Mouse (Mus musculus) forebrain, postnatal 0 days (tissue): Measurements from ENCODE around the gene Myrf. TPM values are rescaled to one million over a fixed set of nuclear protein-coding genes. Genes with fewer than 3 reads are reported as not detected.

Experiments used
- ATAC-seq: fragments of 200-750 bp; cut with Nextera tagmentation; 2 replicates; pipeline ENCODE4 v1.8.0; 2017; ENCODE audit warnings: mild to moderate bottlenecking, moderate library complexity
- DNase-seq: peaks from one replicate; pipeline ENCODE4 v3.0.0-alpha.2; 2015
- H3K27ac ChIP-seq: fragments of 300-500 bp; sonication (generic); 2 replicates; pipeline ENCODE4 v1.5.1; 2014; ENCODE audit warnings: low read depth, mild to moderate bottlenecking, antibody characterized with exemption, low read length, moderate library complexity, mixed read lengths
- H3K27me3 ChIP-seq: fragments of 300-500 bp; sonication (generic); 2 replicates; pipeline ENCODE4 v1.6.1; 2014; ENCODE audit warnings: mild to moderate bottlenecking, low read length, mixed read lengths; ENCODE audit not compliant: insufficient read depth
- H3K36me3 ChIP-seq: fragments of 300-500 bp; sonication (generic); 2 replicates; pipeline ENCODE4 v1.6.1; 2014; ENCODE audit warnings: mild to moderate bottlenecking, moderate library complexity; ENCODE audit not compliant: insufficient read depth
- H3K4me1 ChIP-seq: fragments of 300-500 bp; sonication (generic); 2 replicates; pipeline ENCODE4 v1.6.1; 2014; ENCODE audit warnings: antibody characterized with exemption; ENCODE audit not compliant: insufficient read depth
- H3K4me2 ChIP-seq: fragments of 300-500 bp; sonication (generic); 2 replicates; pipeline ENCODE4 v1.6.1; 2014; ENCODE audit warnings: low read depth, mild to moderate bottlenecking, moderate library complexity
- H3K4me3 ChIP-seq: fragments of 300-500 bp; sonication (generic); 2 replicates; pipeline ENCODE4 v1.5.1; 2014; ENCODE audit warnings: low read depth, low read length, mixed read lengths
- H3K9ac ChIP-seq: fragments of 300-500 bp; sonication (generic); 2 replicates; pipeline ENCODE4 v1.6.1; 2014; ENCODE audit warnings: mild to moderate bottlenecking
- H3K9me3 ChIP-seq: fragments of 300-500 bp; sonication (generic); 2 replicates; pipeline ENCODE4 v1.6.1; 2016; ENCODE audit warnings: low read length
- CTCF ChIP-seq: sonication (generic); IDR thresholded peaks from 2 replicates; pipeline ENCODE4 v1.5.1; 2016; ENCODE audit warnings: antibody characterized with exemption, control low read depth, low read depth
- WGBS: fragments of 180-500 bp; shearing (Covaris S2); extraction: QIAGEN DNeasy Blood & Tissue Kit; methylation state at CpG from one replicate; pipeline ENCODE4 v1.1.7; 2014; 5-methylcytosine and 5-hydroxymethylcytosine counted together
- polyA plus RNA-seq: library from polyadenylated mRNA; unstranded; fragments of >200 nt; fragmentation: Nextera tagmentation; extraction: Ambion mirVana; gene quantifications from 2 replicates; pipeline ENCODE4 v1.2.1, GENCODE M21; 2015
- total RNA-seq: library from RNA; depleted of rRNA; stranded (reverse); fragments of >200 nt; gene quantifications from 2 replicates; pipeline ENCODE4 v1.2.3, GENCODE M21; 2014

Myrf gene
- total and polyA plus RNA-seq, 2 experiments from 2014 or later, result 0.47 to 0.81 TPM

DNA sequence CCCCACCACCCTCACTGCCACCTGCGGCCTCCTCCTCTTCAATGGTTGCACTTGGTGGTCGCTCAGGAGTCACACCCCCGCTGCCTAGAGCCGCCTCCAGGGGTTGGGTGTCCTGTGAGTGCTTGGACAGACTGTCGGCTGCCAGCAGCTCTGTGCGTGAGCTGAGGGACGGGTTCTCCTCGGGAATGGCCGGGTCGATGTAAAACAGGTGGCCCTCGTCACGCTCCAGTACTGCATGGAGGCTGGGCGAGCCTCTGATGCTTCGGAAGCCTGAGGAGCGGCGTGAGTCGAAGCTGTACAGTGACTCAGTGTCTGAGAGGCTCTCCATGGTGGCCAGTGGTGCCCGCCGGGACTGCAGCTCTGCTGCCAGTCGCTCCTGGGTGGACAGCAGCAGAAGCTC lies 7.6 kb upstream of the Myrf start:
- DNase-seq, result no peak
- Histone ChIP-seq H3K4me2 (no peak overlapping the region), H3K27me3 (no peaks in the 10 kb centered on the region), H3K9me3 (no peaks in the 10 kb centered on the region), H3K4me3 (no peak overlapping the region), H3K4me1 (no peaks in the 10 kb centered on the region), H3K36me3 (peaks cover 41% of the 10 kb centered on the region), H3K9ac (no peak overlapping the region), H3K27ac (no peak overlapping the region)
- no peak for TF ChIP-seq CTCF
- ATAC-seq, result no peak
- WGBS, result 70% methylated on average over 20 of the region's 20 CpGs

DNA sequence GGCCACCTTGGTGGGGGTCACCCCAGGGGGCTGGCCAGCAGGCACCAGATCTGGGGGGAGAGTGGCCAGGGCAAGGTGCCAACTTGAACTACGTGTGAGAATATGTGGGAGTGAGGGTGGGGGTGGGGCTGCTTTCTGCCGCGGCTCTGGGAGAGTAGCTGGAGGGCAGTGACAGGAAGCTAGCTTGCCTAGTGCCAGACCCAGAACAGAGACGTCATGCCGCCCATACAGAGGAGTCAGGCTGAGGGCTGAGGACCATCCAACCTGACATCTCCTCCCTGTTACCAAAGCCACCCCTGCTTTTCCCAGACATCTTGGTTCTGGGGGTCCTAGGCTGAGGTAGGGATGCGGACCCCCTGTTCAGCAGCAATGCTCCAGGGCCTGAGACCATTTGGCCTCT lies 6.6 kb upstream of the Myrf start:
- 32% methylated on average over 6 of the region's 6 CpGs for whole genome bisulfite sequencing

DNA sequence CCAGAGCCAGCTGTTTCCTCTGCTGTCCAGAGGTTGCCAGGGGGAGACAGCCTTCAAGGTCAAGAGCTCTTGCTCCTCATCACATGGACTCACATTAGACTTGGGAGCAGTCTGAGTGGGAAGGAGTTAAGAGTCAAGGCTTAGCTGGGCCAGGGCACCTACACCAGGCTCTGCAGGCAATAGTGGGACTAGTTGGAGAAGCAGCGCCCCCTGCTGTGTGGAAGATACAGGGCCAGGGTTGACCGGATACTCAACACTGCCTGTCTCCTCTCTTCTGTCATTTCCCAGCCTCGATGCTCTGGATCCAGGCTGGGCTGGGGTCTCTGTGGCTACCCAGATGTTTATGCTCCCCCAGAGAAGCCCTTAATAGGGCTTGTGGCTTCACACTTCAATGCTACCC lies 3.6 kb upstream of the Myrf start:
- Histone ChIP-seq H3K4me1 (no peaks in the 10 kb centered on the region), H3K36me3 (peaks cover 15% of the 10 kb centered on the region), H3K27me3 (0 out of 2 replicates have a peak, but pooled peaks cover 4% of the 10 kb centered on the region), H3K4me3 (no peak overlapping the region), H3K9ac (no peak overlapping the region), H3K9me3 (no peaks in the 10 kb centered on the region), H3K27ac (no peak overlapping the region), H3K4me2 (no peak overlapping the region)
- peak; percentile 48; the same call in 1 of the 2 replicates for TF ChIP-seq CTCF
- WGBS, result 26% methylated on average over 3 of the region's 3 CpGs
- DNase-seq, result no peak
- ATAC-seq, result no peak

More for the DNA sequence above, 6.6 kb upstream of the Myrf start:
- Histone ChIP-seq H3K27me3 (no peaks in the 10 kb centered on the region), H3K9ac (no peak overlapping the region), H3K4me1 (no peaks in the 10 kb centered on the region), H3K36me3 (peaks cover 32% of the 10 kb centered on the region), H3K27ac (no peak overlapping the region), H3K4me2 (no peak overlapping the region), H3K4me3 (no peak overlapping the region), H3K9me3 (no peaks in the 10 kb centered on the region)
- ATAC-seq (no peak), DNase-seq (no peak)
- TF ChIP-seq CTCF, result no peak

DNA sequence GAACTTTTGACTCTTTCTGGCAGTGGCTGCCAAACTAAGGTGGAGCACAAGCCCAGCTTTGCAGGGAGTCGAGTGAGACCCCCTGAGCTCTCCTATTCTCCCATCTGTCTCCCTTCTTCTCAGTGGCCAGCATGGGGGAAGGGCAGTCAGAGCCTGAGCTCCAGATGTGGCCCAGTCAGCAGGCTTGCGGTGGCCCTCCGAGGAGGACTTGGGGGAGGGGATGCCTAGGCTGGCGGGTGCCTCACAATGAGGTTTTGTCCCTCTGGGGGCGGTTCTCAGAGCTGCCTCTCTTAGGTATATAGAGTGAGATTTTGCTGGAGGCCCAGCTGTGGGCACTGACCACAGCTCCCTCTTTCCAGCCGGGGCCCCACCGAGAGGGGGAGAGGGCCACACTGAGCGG lies 2.4 kb upstream of the Myrf start:
- no peak for ATAC-seq
- H3K27ac ChIP-seq, result no peak overlapping the region

DNA sequence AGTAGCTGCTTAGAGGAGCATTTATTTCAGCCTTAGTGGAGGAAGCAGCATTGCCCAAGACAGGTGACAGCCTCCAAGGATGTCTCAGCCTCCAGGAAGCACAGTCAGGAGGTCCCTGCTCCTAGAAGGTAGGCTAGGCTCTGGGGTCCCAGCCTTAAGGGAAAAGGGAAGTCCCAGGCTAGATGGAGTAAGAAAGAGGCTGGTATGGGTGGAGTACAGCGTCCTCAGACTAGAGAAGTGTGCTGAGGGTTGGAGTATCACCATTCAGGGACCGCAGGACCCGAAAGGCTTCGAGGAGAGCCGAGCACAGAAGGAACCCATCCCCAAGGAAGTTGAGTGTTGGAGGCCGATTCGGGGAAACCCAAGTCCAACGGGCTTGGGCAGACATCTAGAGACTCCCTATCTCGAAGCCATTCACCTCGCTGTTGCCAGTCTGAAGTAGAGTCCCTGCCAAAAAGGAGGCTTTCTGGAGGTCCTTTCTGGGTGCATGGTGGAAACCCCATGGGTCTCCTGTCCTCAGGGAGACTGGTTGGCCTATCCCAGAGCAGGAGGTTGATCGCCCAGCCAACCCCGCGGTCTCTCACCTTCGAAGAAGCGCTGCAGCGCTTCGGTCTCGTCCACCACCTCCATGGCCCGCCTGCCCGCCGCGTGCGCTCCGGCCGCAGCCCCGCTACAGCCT lies 434 bp downstream of the Myrf start:
- Histone ChIP-seq H3K4me3 (peak overlapping the region; percentile 32), H3K27me3 (peaks cover 4% of the 10 kb centered on the region; the same call in 1 of the 2 replicates), H3K36me3 (no peaks in the 10 kb centered on the region), H3K4me2 (peak overlapping the region; percentile 57), H3K9me3 (no peaks in the 10 kb centered on the region), H3K9ac (no peak overlapping the region), H3K4me1 (no peaks in the 10 kb centered on the region), H3K27ac (no peak overlapping the region)
- 5% methylated on average over 26 of the region's 26 CpGs for WGBS
- TF ChIP-seq CTCF, result no peak
- DNase-seq, result peak; percentile 6
- ATAC-seq, result no peak; the same call in 1 of the 2 replicates

More for the DNA sequence above, 2.4 kb upstream of the Myrf start:
- no peaks in the 10 kb centered on the region for H3K9me3 ChIP-seq
- no peak for DNase-seq
- H3K4me3 ChIP-seq, result no peak overlapping the region
- no peak overlapping the region for H3K9ac ChIP-seq
- WGBS, result 4% methylated on average over 8 of the region's 8 CpGs
- TF ChIP-seq CTCF, result no peak
- 0 out of 2 replicates have a peak, but pooled peaks cover 4% of the 10 kb centered on the region for H3K27me3 ChIP-seq
- H3K4me2 ChIP-seq, result no peak overlapping the region
- peaks cover 8% of the 10 kb centered on the region for H3K36me3 ChIP-seq
- H3K4me1 ChIP-seq, result no peaks in the 10 kb centered on the region

DNA sequence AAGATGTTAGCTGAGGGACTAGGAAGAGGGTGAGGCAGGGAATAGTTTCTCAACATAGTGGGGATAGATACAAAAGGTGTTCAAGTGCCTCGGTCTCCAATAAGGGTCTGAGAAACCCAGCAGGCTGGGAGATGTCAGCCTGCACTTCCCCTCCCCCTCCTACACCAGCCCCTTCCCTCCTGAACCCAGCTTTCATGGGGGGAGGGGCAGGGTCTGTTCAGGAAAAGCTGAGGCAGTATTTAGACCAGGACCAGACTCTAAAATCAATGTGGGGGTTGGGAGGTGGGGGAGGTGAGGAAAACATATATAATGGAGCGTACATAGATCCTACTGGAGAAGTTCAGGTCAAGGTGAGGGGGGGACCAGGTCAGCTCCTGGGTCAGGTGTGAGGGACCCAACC lies 1.1 kb downstream of the Myrf start:
- Histone ChIP-seq H3K36me3 (no peaks in the 10 kb centered on the region), H3K4me3 (no peak overlapping the region), H3K9ac (no peak overlapping the region), H3K4me1 (no peaks in the 10 kb centered on the region), H3K4me2 (no peak overlapping the region), H3K27ac (no peak overlapping the region), H3K9me3 (no peaks in the 10 kb centered on the region), H3K27me3 (peaks cover 4% of the 10 kb centered on the region; the same call in 1 of the 2 replicates)
- DNase-seq, result no peak
- ATAC-seq, result no peak
- 52% methylated on average over 2 of the region's 2 CpGs for WGBS
- no peak for TF ChIP-seq CTCF

DNA sequence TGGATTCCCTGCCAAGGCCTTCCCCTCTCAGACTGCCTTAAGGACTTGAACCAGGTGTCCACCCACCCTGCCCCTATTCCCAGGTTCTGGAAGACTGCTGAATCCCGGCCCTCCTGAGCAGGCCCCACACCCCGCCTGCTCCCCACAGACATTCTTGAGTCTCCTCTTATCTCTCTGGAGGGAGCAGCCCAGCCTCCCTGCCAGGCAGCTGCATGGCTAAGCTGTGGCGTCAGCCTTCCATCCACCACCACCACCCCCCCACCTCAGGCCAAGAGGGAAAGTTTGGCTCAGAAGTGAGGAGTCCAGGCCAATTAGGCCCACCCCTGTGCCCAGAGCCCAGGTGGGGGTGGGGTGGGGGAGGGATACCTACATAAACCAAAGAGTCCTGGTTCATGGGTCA lies 2.1 kb downstream of the Myrf start:
- DNase-seq (no peak), ATAC-seq (no peak)
- Histone ChIP-seq H3K4me3 (no peak overlapping the region), H3K4me2 (no peak overlapping the region), H3K9me3 (no peaks in the 10 kb centered on the region), H3K9ac (no peak overlapping the region), H3K27ac (no peak overlapping the region), H3K4me1 (no peaks in the 10 kb centered on the region), H3K36me3 (no peaks in the 10 kb centered on the region), H3K27me3 (peaks cover 4% of the 10 kb centered on the region; the same call in 1 of the 2 replicates)
- 52% methylated on average over 3 of the region's 3 CpGs for WGBS
- no peak for TF ChIP-seq CTCF
